Mouse (Mus musculus) brain, adult 10 weeks (tissue): Measurements from ENCODE around the gene Gm10128. TPM values are rescaled to one million over a fixed set of nuclear protein-coding genes. Genes with fewer than 3 reads are reported as not detected.

Experiments used
- polyA plus RNA-seq: library from polyadenylated mRNA; stranded (reverse); fragments of 350-450 nt; fragmentation: Illumina TruSeq; extraction: RNeasy Lipid Tissue Mini Kit (QIAGEN cat#74804); gene quantifications from one replicate; pipeline ENCODE4 v1.2.3, GENCODE M21; 2015; ENCODE audit warnings: low read depth, low replicate concordance

Gm10128 gene
- not detected for polyA plus RNA-seq

DNA sequence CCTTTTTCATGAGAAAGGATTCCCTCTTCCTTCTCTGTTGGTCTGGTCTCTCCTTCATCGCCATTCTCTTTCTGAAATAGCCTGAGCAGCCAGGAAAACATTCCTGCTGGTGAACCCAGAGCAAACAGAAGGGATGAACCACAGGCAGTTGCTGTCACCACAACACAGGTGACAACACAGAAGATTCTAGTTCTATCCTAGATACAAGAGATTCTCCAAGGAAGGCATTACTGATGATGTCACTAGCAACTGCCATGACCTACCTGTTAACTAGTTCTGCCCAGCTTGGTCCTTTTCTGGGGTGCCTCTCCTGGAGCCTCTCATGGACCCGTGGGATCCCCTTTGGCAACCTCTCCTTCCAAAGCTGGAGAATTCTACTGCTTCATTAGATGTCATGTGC lies at the start of gene Gm10128:
Gene Gm10128 (minus strand): TSS at position 101 of the 400 bp plus-strand sequence.

DNA sequence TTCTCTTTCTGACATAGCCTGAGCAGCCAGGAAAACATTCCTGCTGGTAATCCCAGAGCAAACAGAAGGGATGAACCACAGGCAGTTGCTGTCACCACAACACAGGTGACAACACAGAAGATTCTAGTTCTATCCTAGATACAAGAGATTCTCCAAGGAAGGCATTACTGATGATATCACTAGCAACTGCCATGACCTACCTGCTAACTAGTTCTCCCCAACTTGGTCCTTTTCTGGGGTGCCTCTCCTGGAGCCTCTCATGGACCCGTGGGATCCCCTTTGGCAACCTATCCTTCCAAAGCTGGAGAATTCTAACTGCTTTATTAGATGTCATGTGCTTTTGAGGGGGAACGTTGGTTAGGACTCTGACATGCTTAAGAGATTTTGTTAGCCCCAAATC lies 48.3 kb downstream of the Gm10128 start, which contains the start of gene Gm10338:
Gene Gm10338 (minus strand): TSS at position 101 of the 400 bp plus-strand sequence.

Other genes starting within 250 kb of the Gm10128 start
- not detected for gene Gm3755, start 193.1 kb downstream of the Gm10128 start, polyA plus RNA-seq
- gene Gm3752, start 160.2 kb downstream of the Gm10128 start, polyA plus RNA-seq = 1.0 TPM
- gene Gm3558, start 75.4 kb downstream of the Gm10128 start, polyA plus RNA-seq = 2.9 TPM
- not detected for gene Gm10338, start 48.4 kb downstream of the Gm10128 start, polyA plus RNA-seq
- gene Gm26661, start 147.6 kb upstream of the Gm10128 start, polyA plus RNA-seq = not detected
- 19.1 TPM for gene Flnb, start 174.0 kb upstream of the Gm10128 start, polyA plus RNA-seq